Mouse (Mus musculus) cerebellum, postnatal 36 days (tissue): ENCODE measurements around the gene Rbbp4.
A peak's percentile ranks its signal among the peaks of the same experiment; 100 is the strongest.

Source experiments
- DNase-seq, 2 experiments: peaks; one replicate each; pipeline ENCODE4 v3.0.0; 2021 to 2022; ENCODE audit warnings: mixed read lengths in 2 of 2

The Rbbp4 gene

GRCm38 (mm10) chr4:129289671-129290070 lies 45.5 kb downstream of the Rbbp4 start:
- no peak for DNase-seq

DNA sequence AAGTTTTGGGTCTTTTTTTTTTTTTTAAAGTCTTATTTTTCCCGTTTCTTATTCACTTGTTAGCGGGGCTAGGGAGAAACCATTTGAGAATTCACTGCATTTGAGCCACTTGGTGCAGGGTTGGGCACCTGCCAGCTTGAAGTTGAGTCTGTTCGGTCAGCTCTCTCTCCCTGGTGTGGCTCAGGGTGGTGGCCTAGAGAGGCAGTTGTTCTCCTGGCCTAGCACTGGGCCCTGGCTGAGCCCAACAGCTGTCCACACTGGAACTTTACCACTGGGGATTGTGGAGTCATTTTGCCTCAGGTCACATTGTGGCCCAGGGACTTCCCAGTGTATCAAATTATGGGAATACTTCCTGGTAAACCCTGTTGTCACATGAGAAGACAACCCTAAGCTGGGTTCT lies 47.1 kb downstream of the Rbbp4 start:
- no peak for DNase-seq

DNA sequence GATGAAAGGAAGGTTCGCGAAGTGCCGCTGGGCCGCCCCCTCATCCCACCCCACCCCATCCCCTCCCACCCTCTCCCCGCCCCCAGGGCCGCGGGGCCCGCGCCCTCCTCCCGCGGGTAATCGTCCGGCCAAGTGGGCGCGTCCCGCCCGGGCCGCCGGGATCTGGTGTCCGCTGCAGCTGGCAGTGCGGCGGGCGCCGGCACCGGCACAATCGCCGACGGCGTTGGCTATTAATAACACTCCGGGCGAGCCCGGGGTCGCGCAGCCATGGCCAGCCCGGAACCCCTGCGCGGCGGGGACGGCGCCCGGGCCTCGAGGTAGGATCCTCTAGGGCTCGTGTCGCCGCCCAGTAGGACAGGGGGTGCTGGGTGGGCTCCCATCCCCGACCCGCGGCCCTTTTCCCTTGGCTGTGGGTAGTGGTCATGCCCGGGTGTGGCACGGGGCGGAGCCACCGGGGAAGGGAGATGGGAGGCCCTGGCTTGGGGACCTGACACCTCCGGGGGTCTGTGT lies 47.6 kb downstream of the Rbbp4 start, which contains the start of gene Sync:
Gene Sync (plus strand): TSS at position 146 of the 510 bp plus-strand sequence.
- DNase-seq, result no peak

- no peak for DNase-seq
Observed at GRCm38 (mm10) chr4:129286683-129287471, 48.3 kb downstream of the Rbbp4 start.

DNA sequence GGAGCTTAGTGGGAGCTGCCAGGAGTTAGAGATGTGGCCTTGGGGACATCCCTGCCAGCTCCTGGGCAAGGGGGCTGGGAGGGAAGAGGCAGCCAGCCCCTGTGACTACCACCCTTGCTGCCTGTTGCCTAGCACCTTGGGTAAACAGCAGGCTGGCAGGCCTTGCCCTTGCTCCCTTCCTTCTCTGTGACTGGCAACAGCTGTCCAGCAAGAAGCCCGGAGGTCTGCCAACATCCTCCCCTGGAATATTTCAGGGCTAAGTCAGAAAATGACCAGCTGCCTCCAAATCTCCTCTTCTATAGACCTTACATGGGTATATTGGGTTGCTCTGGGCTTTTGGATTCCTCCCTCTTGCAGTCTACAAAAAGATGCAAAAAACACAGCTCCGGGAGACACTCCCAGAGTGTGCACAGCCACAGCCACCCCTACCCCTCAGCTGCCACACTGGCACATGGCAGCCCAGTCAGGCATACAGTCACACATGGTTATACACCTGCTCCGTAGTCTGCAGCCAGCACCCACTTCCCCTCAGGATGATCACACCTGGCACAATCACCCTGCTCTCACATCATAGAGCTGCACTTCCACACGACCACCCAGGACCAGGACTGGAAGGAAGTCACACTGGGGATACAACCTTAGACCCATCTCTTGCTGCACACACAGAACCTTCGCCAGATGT lies 49.0 kb downstream of the Rbbp4 start:
- DNase-seq, result no peak

DNA sequence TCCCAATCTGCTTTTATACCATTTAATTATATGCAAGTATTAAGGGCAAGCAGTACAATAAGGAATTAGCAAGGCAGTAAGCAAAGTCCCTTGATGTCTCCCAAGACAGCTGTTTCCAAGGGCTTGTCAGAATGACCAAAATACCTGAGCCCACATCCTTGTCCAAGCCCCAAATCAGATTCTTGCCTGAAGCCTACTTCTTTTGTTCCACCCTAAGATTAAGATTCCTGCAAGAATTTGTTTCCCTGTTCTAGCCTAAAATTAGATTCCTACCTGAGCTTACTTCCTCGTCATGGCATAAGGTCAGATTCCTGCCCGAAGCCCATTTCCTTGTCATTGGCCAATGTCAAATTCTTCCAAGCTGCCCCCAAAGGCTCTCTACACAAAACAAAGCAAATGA lies 50.5 kb downstream of the Rbbp4 start:
- no peak for DNase-seq

DNA sequence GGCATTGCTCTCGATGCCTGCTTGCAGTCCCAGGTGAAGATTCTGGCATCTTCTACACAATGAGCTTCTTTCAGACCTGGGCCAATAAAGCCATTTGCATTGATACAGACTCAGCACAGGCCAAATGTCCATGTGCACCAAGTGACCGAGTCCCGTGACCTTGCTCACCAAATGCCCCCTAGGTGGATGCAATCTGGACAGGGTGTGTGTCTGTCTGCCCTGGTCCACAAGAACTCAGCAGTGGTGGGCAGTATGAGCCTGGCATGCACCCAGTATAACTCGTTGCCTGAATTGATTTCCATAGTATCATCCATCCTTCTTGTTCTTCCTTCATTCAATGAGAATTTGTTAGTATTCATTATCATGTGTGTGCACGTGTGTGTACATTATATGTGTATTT lies 51.9 kb downstream of the Rbbp4 start:
- DNase-seq, result no peak

GRCm38 (mm10) chr4:129282786-129283185 lies 52.4 kb downstream of the Rbbp4 start:
- DNase-seq, result no peak

DNA sequence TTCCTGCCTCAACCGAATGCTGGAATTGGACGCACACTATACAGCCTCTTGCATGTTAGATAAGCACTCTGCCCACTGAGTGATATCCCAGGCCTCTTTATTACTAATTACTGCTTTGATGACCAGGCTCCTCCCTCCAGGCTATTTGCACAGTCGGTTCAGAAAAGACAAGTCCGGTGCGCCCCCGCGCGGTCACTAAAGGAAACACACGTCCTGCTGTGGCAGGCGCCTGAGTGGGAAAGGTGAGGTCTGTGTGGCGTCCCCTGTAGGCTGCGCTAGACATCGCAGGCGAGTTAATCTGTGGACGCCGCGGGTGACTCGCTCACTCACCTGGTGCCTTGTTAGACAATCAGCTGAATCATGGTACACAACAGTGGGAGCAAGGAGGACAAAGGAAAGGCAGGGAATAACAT lies 58.7 kb downstream of the Rbbp4 start:
- peak; percentile 100 for DNase-seq

DNA sequence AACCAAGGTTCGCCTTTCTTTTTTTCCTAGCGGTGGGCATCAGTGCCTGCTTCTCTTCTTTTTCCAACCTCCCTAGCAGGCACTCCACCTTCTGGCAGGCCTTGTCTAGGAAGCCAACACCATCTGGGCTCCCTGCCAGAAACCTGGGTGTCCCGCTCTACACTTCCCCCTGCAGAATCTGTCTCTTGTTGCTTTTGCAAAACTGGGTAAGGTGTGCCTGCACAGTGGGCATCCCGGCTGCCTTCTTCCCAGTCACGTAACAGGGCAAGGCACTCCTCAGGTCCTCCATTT lies 62.5 kb downstream of the Rbbp4 start:
- DNase-seq, result peak; percentile 92 to 94

GRCm38 (mm10) chr4:129271991-129272755 lies 63.0 kb downstream of the Rbbp4 start:
- peak in 1 of 2 experiments; percentile 55 for DNase-seq

- DNase-seq, result no peak
Observed at GRCm38 (mm10) chr4:129268698-129269097, 66.5 kb downstream of the Rbbp4 start.

DNA sequence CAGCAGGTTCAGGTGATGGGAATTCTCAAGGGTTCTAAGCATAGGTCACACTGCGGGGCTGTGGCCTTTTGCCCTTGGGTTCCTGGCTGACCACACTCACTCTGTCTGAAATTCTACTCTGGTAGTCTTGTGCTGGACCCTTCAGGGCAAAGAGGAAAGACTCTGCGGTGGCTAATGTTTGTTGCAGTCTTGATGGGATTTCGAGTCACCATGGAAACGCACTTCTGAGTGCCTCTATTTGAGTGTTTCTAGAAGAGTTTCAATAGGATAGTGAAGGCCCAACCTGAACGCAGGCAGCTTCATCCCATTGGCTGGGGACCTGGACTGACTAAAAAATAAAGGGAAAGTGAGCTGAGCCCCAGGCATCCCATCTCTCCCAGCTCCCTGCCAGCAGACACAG lies 68.3 kb downstream of the Rbbp4 start:
- no peak for DNase-seq

- DNase-seq, result no peak
Observed at GRCm38 (mm10) chr4:129266191-129266590, 69.0 kb downstream of the Rbbp4 start.

DNA sequence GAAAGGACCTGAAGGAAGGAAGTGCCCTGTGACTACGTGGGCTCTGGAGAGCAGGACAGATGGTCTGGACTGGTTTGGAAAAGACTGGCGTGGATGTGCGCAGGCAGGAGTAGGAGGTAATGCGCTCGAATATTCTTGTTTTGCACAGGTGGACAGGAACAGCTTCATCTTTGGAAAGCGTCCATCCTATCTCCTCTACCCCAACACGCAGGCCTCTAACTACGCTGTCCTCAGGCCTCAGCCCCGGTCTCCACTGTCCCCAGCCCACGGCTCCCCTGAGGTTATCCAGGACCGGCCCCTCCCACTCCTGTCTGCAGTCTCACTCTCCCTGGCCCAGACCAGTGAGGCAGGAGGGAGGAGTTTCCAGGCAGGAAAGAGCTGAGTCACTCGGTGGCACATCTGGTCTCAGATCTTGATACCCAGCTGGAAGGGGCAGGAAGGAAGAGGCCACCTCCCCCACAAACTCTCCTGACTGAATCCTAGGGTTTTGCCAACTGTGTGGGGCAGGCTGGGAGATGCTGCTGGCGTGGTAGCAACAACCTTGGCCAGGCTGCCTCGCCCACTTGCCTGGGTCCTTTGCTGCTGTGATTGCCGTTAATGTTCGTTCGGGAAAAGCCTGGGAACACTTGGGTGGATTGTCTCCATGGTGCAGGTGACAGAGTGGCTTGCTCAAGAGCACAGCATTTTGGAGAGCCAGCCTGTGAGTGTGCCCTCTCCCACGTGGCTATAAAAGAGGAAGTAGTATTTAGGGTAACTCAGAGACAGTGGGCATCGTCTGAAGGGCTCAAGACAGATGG lies 71.7 kb downstream of the Rbbp4 start:
- DNase-seq, result peak; percentile 50 to 60

DNA sequence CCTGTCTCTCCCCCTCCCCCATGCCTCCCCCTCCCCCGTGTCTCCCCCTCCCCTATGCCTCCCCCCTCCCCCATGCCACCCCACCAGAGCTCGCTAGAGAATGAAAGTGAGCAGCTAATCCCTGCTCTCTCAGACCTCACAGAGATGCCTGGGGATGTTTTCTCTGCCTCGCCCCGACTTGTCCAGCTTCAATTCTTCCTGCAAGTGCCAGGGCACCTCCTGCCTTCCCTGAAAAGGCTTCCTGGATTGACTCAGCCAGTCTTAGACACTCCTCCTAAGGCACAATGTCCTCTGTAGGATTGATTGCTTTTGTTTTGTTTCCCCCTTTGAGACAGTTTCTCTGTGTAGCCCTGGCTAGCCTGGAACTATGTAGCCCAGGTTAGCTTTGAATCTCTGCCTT lies 74.0 kb downstream of the Rbbp4 start, which contains the start of gene C77080:
Gene C77080 (minus strand): TSS at position 209 of the 400 bp plus-strand sequence.
- no peak for DNase-seq

GRCm38 (mm10) chr4:129260678-129261077 lies 74.5 kb downstream of the Rbbp4 start:
- no peak for DNase-seq

GRCm38 (mm10) chr4:129259101-129259500 lies 76.1 kb downstream of the Rbbp4 start:
- DNase-seq, result no peak
